Mouse (Mus musculus): Measurements from ENCODE around the gene Olfr25. TPM values are rescaled to one million over a fixed set of nuclear protein-coding genes. Genes with fewer than 3 reads are reported as not detected.

Gene Olfr25
- total RNA-seq (2023): not detected

GRCm38 (mm10) chr9:38328760-38329159 lies at the start of gene Olfr25:
Olfr25 (plus strand) TSS chr9:38329060.

GRCm38 (mm10) chr9:38290807-38291206 lies 38.1 kb upstream of the Olfr25 start, which contains the start of gene Olfr896-ps1:
Olfr896-ps1 (plus strand) TSS chr9:38291107.

GRCm38 (mm10) chr9:38348111-38348510 lies 19.3 kb downstream of the Olfr25 start, which contains the start of gene Olfr898:
Olfr898 (plus strand) TSS chr9:38348411.

GRCm38 (mm10) chr9:38366596-38366995 lies 37.7 kb downstream of the Olfr25 start, which contains the start of gene Olfr250:
Olfr250 (plus strand) TSS chr9:38366896.

GRCm38 (mm10) chr9:38376786-38377185 lies 47.9 kb downstream of the Olfr25 start, which contains the start of gene Olfr251:
Olfr251 (plus strand) TSS chr9:38377086.

Other genes starting within 250 kb of the Olfr25 start
- not detected for gene Olfr887, start 245.0 kb upstream of the Olfr25 start, total RNA-seq (2023)
- not detected for gene Olfr888, start 220.9 kb upstream of the Olfr25 start, total RNA-seq (2023)
- not detected for gene Olfr889, start 213.9 kb upstream of the Olfr25 start, total RNA-seq (2023)
- gene Olfr890, start 186.5 kb upstream of the Olfr25 start, total RNA-seq (2023): not detected
- gene Olfr891, start 148.2 kb upstream of the Olfr25 start, total RNA-seq (2023): not detected
- not detected for gene Olfr893, start 120.7 kb upstream of the Olfr25 start, total RNA-seq (2023)
- not detected for gene Olfr894, start 111.0 kb upstream of the Olfr25 start, total RNA-seq (2023)
- gene Olfr143, start 76.3 kb upstream of the Olfr25 start, total RNA-seq (2023): not detected
- not detected for gene Olfr895, start 61.2 kb upstream of the Olfr25 start, total RNA-seq (2023)
- gene Olfr896-ps1, start 38.0 kb upstream of the Olfr25 start, total RNA-seq (2023): not detected
- gene Olfr898, start 19.4 kb downstream of the Olfr25 start, total RNA-seq (2023): not detected
- not detected for gene Olfr250, start 37.8 kb downstream of the Olfr25 start, total RNA-seq (2023)
- gene Olfr251, start 48.0 kb downstream of the Olfr25 start, total RNA-seq (2023): not detected
- gene Olfr147, start 72.6 kb downstream of the Olfr25 start, total RNA-seq (2023): not detected
- gene Olfr901, start 100.4 kb downstream of the Olfr25 start, total RNA-seq (2023): not detected
- not detected for gene Olfr902, start 118.6 kb downstream of the Olfr25 start, total RNA-seq (2023)
- gene Olfr904, start 134.1 kb downstream of the Olfr25 start, total RNA-seq (2023): not detected
- gene Olfr905, start 142.0 kb downstream of the Olfr25 start, total RNA-seq (2023): not detected
- not detected for gene Olfr906, start 158.0 kb downstream of the Olfr25 start, total RNA-seq (2023)
- not detected for gene Olfr907, start 166.7 kb downstream of the Olfr25 start, total RNA-seq (2023)
- not detected for gene Olfr911-ps1, start 192.5 kb downstream of the Olfr25 start, total RNA-seq (2023)
- not detected for gene Olfr910, start 208.8 kb downstream of the Olfr25 start, total RNA-seq (2023)

All from T-cell, adult 66 days (primary cell).